Mouse (Mus musculus) CH12.LX (cell line): ENCODE measurements at regions not wholly inside any gene's neighbourhood (a gene's known extent, or its start where the extent isn't known, plus 50 kb on each side); places are given as distances from the start of the nearest gene placed in this dataset.

Experiments
- DNase-seq: peaks from one replicate; pipeline ENCODE4 v3.0.0-alpha.2; 2013; ENCODE audit errors: extremely low read depth
- H3K27ac ChIP-seq: 2 replicates; pipeline ENCODE4 v1.5.1; 2012; ENCODE audit warnings: low read depth, mild to moderate bottlenecking, control low read depth, moderate library complexity; ENCODE audit not compliant: insufficient read depth
- H3K27me3 ChIP-seq: replicated peaks from 2 replicates; pipeline ENCODE3; 2012; ENCODE audit warnings: inconsistent platforms
- H3K36me3 ChIP-seq, 2 experiments: replicated peaks in 1 of 2; 2 replicates each; pipeline versions ENCODE3 to v1.6.1; 2012; ENCODE audit warnings: inconsistent platforms in 1 of 2, low read length in 1 of 2, mild to moderate bottlenecking in 1 of 2, mixed read lengths in 1 of 2, moderate library complexity in 1 of 2; ENCODE audit not compliant: control insufficient read depth in 1 of 2, insufficient read depth in 1 of 2
- H3K4me1 ChIP-seq, 2 experiments: 2 replicates each; pipeline ENCODE4 v1.6.1; 2012; ENCODE audit warnings: inconsistent platforms in 1 of 2, moderate library complexity in 1 of 2; ENCODE audit not compliant: insufficient read depth in 2 of 2, control insufficient read depth in 1 of 2
- H3K4me2 ChIP-seq: 2 replicates; pipeline ENCODE4 v1.6.1; 2012; ENCODE audit warnings: low read depth, mild to moderate bottlenecking, control low read depth; ENCODE audit not compliant: poor library complexity, insufficient read depth, severe bottlenecking
- H3K4me3 ChIP-seq, 3 experiments: fragments of 150-350 bp in 1 of 3; sonication (generic) in 1 of 3; replicated peaks in 1 of 3; 2 replicates each; pipeline versions ENCODE3 to v1.5.1; 2011 to 2012; ENCODE audit warnings: low read depth in 2 of 3, low read length in 2 of 3, mild to moderate bottlenecking in 2 of 3, moderate library complexity in 2 of 3, control low read depth in 1 of 3, improper control_type of control experiment in 1 of 3, inconsistent platforms in 1 of 3, mixed read lengths in 1 of 3; ENCODE audit not compliant: poor library complexity in 1 of 3
- H3K79me2 ChIP-seq: replicated peaks from 2 replicates; pipeline ENCODE4 v1.6.1; 2012; ENCODE audit warnings: mild to moderate bottlenecking, moderate library complexity; ENCODE audit not compliant: control insufficient read depth, poor library complexity, insufficient read depth, severe bottlenecking; ENCODE audit errors: extremely low read depth
- H3K9ac ChIP-seq: 2 replicates; pipeline ENCODE4 v1.6.1; 2012; ENCODE audit warnings: low read depth, mild to moderate bottlenecking, control low read depth, moderate library complexity; ENCODE audit not compliant: insufficient read depth
- H3K9me3 ChIP-seq: replicated peaks from 2 replicates; pipeline ENCODE3; 2012; ENCODE audit warnings: low read length, inconsistent platforms, mixed read lengths
- CHD1 ChIP-seq: IDR thresholded peaks from 2 replicates; pipeline ENCODE4 v1.6.1; 2012; ENCODE audit warnings: low read depth, low read length, improper control_type of control experiment, inconsistent platforms
- CHD2 ChIP-seq: IDR thresholded peaks from 2 replicates; pipeline ENCODE4 v1.6.1; 2011; ENCODE audit warnings: low read length, improper control_type of control experiment
- CTCF ChIP-seq, 2 experiments: IDR thresholded peaks in 1 of 2; conservative IDR thresholded peaks in 1 of 2; 2 replicates each; pipeline ENCODE4 v1.5.1; 2011 to 2012; ENCODE audit warnings: low read depth in 2 of 2, low read length in 2 of 2, improper control_type of control experiment in 1 of 2, inconsistent platforms in 1 of 2, mild to moderate bottlenecking in 1 of 2, moderate library complexity in 1 of 2
- E2F4 ChIP-seq: IDR thresholded peaks from 2 replicates; pipeline ENCODE4 v1.6.1; 2011; ENCODE audit warnings: low read depth, low read length, improper control_type of control experiment; ENCODE audit not compliant: insufficient replicate concordance
- ELF1 ChIP-seq: IDR thresholded peaks from 2 replicates; pipeline ENCODE4 v1.6.1; 2014; ENCODE audit warnings: low read depth, mild to moderate bottlenecking, inconsistent platforms, low read length, improper control_type of control experiment
- EP300 ChIP-seq: IDR thresholded peaks from 2 replicates; pipeline ENCODE4 v1.6.1; 2011; ENCODE audit warnings: low read length, improper control_type of control experiment
- ETS1 ChIP-seq: conservative IDR thresholded peaks from 2 replicates; pipeline ENCODE4 v1.6.1; 2012; ENCODE audit warnings: low read depth, mild to moderate bottlenecking, inconsistent platforms, low read length, improper control_type of control experiment, moderate library complexity
- GABPA ChIP-seq: IDR thresholded peaks from 2 replicates; pipeline ENCODE4 v1.6.1; 2012; ENCODE audit warnings: low read depth, low read length, improper control_type of control experiment, inconsistent platforms; ENCODE audit not compliant: insufficient replicate concordance
- IRF4 ChIP-seq: IDR thresholded peaks from 2 replicates; pipeline ENCODE4 v1.6.1; 2014; ENCODE audit warnings: low read depth, mild to moderate bottlenecking, inconsistent platforms, low read length, improper control_type of control experiment
- JUN ChIP-seq: IDR thresholded peaks from 2 replicates; pipeline ENCODE4 v1.6.1; 2011; ENCODE audit warnings: low read depth, mild to moderate bottlenecking, low read length, improper control_type of control experiment, moderate library complexity; ENCODE audit not compliant: insufficient read depth
- KAT2A ChIP-seq: IDR thresholded peaks from 2 replicates; pipeline ENCODE4 v1.6.1; 2012; ENCODE audit warnings: low read length, improper control_type of control experiment, inconsistent platforms; ENCODE audit not compliant: insufficient replicate concordance
- MAFK ChIP-seq: IDR thresholded peaks from 2 replicates; pipeline ENCODE4 v1.6.1; 2011; ENCODE audit warnings: low read length, improper control_type of control experiment; ENCODE audit not compliant: insufficient replicate concordance
- MAZ ChIP-seq: IDR thresholded peaks from 2 replicates; pipeline ENCODE4 v1.6.1; 2012; ENCODE audit warnings: low read depth, mild to moderate bottlenecking, inconsistent platforms, low read length, improper control_type of control experiment, moderate library complexity
- MEF2A ChIP-seq: IDR thresholded peaks from 2 replicates; pipeline ENCODE4 v1.6.1; 2014; ENCODE audit warnings: low read depth, mild to moderate bottlenecking, inconsistent platforms, low read length, improper control_type of control experiment, borderline replicate concordance
- MXI1 ChIP-seq: IDR thresholded peaks from 2 replicates; pipeline ENCODE4 v1.6.1; 2011; ENCODE audit warnings: mild to moderate bottlenecking, low read depth, low read length, improper control_type of control experiment
- MYC ChIP-seq: IDR thresholded peaks from 2 replicates; pipeline ENCODE4 v1.6.1; 2011; ENCODE audit warnings: low read depth, mild to moderate bottlenecking, improper control_type of control experiment, low read length
- NRF1 ChIP-seq: IDR thresholded peaks from 2 replicates; pipeline ENCODE4 v1.6.1; 2014; ENCODE audit warnings: low read depth, mild to moderate bottlenecking, inconsistent platforms, low read length, improper control_type of control experiment, moderate library complexity
- POLR2AphosphoS2 ChIP-seq: IDR thresholded peaks from 2 replicates; pipeline ENCODE4 v1.6.1; 2011; ENCODE audit warnings: low read depth, low read length, improper control_type of control experiment
- RAD21 ChIP-seq: IDR thresholded peaks from 2 replicates; pipeline ENCODE4 v1.6.1; 2011; ENCODE audit warnings: low read depth, mild to moderate bottlenecking, low read length, improper control_type of control experiment, moderate library complexity
- SMC3 ChIP-seq: IDR thresholded peaks from 2 replicates; pipeline ENCODE4 v1.6.1; 2011; ENCODE audit warnings: low read depth, low read length, improper control_type of control experiment
- TCF12 ChIP-seq: IDR thresholded peaks from 2 replicates; pipeline ENCODE4 v1.6.1; 2014; ENCODE audit warnings: low read depth, mild to moderate bottlenecking, inconsistent platforms, low read length, improper control_type of control experiment
- UBTF ChIP-seq: IDR thresholded peaks from 2 replicates; pipeline ENCODE4 v1.6.1; 2012; ENCODE audit warnings: low read depth, mild to moderate bottlenecking, inconsistent platforms, low read length, improper control_type of control experiment, moderate library complexity
- USF1 ChIP-seq: IDR thresholded peaks from 2 replicates; pipeline ENCODE4 v1.6.1; 2014; ENCODE audit warnings: low read depth, mild to moderate bottlenecking, inconsistent platforms, low read length, improper control_type of control experiment
- USF2 ChIP-seq: conservative IDR thresholded peaks from 2 replicates; pipeline ENCODE4 v1.6.1; 2011; ENCODE audit warnings: low read depth, low read length, improper control_type of control experiment
- ZC3H11A ChIP-seq: IDR thresholded peaks from 2 replicates; pipeline ENCODE4 v1.6.1; 2012; ENCODE audit warnings: low read depth, mild to moderate bottlenecking, inconsistent platforms, low read length, improper control_type of control experiment
- ZKSCAN1 ChIP-seq: IDR thresholded peaks from 2 replicates; pipeline ENCODE4 v1.6.1; 2012; ENCODE audit warnings: low read depth, inconsistent platforms, low read length, improper control_type of control experiment, borderline replicate concordance
- ZMIZ1 ChIP-seq: IDR thresholded peaks from 2 replicates; pipeline ENCODE4 v1.6.1; 2012; ENCODE audit warnings: low read depth, mild to moderate bottlenecking, inconsistent platforms, low read length, improper control_type of control experiment
- dilution Hi-C: fragments of 300-500 bp; cut with MboI; formaldehyde crosslinking; loops from 2 replicates; pipeline ENCODE4 v1.14.3; 2020; ENCODE audit warnings: low sequenced_read_pairs; ENCODE audit not compliant: extremely low pct_unique_long_range_greater_than_20kb, extremely low pct_ligation_motif_present
- in situ Hi-C: fragments of 300-500 bp; cut with MboI; formaldehyde crosslinking; loops from 3 replicates; pipeline ENCODE4 v1.14.3; 2019; ENCODE audit warnings: low sequenced_read_pairs, low pct_ligation_motif_present, low pct_unique_long_range_greater_than_20kb, mixed read lengths

DNA sequence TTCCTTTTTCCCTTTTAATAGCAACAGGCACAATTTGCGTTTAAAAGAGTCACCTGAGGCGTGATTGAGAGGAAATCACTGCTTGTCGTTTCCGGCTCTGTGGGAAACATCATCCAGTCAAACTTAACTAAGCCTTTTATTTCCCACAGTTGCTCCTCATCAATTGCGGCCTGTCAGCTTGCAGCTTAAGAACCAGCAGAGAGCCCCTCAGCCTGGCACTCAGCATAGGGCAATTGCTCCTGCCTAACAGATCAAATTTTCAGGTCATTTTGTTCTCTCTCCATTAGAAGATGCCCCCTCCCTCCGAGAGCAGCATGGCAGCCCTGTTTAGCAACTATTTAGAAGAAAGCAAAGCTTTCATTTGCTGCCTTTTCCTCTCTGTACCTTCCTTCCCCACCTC, 363.9 kb downstream of the Tmem135 start:
- Histone ChIP-seq H3K9me3 (no peaks in the 10 kb centered on the region), H3K4me3 (no peak overlapping the region), H3K27me3 (no peaks in the 10 kb centered on the region), H3K9ac (no peak overlapping the region), H3K4me2 (no peak overlapping the region), H3K79me2 (no peaks in the 10 kb centered on the region), H3K27ac (no peak overlapping the region), H3K4me1 (no peaks in the 10 kb centered on the region), H3K36me3 (no peaks in the 10 kb centered on the region)
- dilution Hi-C loops = no loop called here
- in situ Hi-C loops = no loop called here
- TF ChIP-seq CTCF (conservative IDR thresholded peaks at IDR 0.05 in 1 of 2, IDR thresholded peaks at IDR 0.05 in 1 of 2; ENCODE audit: low read depth in 2 of 2, low read length in 2 of 2) (no peak), SMC3 (no peak), ZC3H11A (no peak), MXI1 (no peak), E2F4 (no peak), RAD21 (no peak), EP300 (no peak), ZMIZ1 (no peak), MEF2A (no peak), CHD1 (no peak), USF2 (no peak), TCF12 (no peak), MYC (no peak)
- DNase-seq = no peak

DNA sequence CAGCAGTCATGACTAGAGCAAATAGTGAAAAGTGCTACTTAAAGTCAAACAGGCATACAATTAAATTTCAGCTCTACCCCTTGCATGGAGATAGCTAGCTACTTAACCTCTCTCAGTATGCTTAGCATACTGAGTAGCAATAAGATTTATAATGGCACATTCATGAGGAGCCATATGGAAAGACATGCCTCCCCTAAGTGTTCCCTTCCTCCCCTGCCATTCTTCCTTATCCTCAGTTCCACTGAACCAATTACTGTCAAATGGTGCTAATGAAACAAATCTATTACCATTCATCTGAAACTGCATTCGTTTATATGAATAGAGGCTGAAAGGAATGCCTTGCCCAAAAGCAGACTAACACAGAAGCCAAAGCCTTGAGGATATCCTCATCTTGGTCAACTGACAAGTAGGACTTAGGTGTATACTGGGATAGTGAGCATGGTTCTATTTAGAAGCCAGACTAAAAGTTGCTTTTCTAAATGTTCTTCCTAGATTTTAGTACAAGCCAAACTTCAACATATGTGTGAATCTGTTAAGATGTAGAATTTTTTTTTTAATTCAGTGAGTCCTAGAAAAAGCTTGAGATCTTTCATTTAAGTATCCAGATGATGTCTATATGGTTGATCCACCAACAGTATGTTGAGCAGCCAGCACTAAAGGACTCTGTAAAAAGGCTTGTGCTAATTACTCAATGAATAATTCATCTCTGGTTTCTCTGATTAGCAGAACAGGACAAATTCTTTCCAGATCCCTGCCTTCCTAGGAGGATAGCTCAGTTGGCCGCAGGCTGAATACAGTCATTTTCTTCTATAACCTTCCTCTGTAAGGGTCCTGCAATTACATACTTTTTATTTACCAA, 368.7 kb downstream of the Tmem135 start:
- in situ Hi-C loops = no loop called here

More for the DNA sequence above, 368.7 kb downstream of the Tmem135 start:
- TF ChIP-seq ELF1 (no peak), CTCF (conservative IDR thresholded peaks at IDR 0.05 in 1 of 2, IDR thresholded peaks at IDR 0.05 in 1 of 2; ENCODE audit: low read depth in 2 of 2, low read length in 2 of 2) (no peak), KAT2A (no peak), TCF12 (no peak), RAD21 (no peak), ZKSCAN1 (no peak), CHD2 (no peak), GABPA (no peak), SMC3 (no peak), ETS1 (no peak), E2F4 (no peak), UBTF (no peak), POLR2AphosphoS2 (no peak), MEF2A (no peak), USF1 (no peak), MAFK (no peak), JUN (no peak), MAZ (no peak), IRF4 (no peak), NRF1 (no peak)
- Histone ChIP-seq H3K4me1 (no peaks in the 10 kb centered on the region), H3K9me3 (no peaks in the 10 kb centered on the region), H3K27ac (no peak overlapping the region), H3K36me3 (no peaks in the 10 kb centered on the region), H3K79me2 (no peaks in the 10 kb centered on the region), H3K4me2 (no peak overlapping the region), H3K27me3 (no peaks in the 10 kb centered on the region), H3K9ac (no peak overlapping the region), H3K4me3 (no peak overlapping the region)
- dilution Hi-C loops = no loop called here
- DNase-seq = no peak
